Mouse (Mus musculus): Measurements from ENCODE around the gene Rffl.

Gene Rffl

GRCm38 (mm10) chr11:82870173-82871030 lies 608 bp downstream of the Rffl start:
- no peak for DNase-seq

GRCm38 (mm10) chr11:82869506-82870172 lies 1.4 kb downstream of the Rffl start:
- DNase-seq: peak; percentile 17

GRCm38 (mm10) chr11:82867956-82868355 lies 3.1 kb downstream of the Rffl start:
- no peak for DNase-seq

- DNase-seq: no peak
Measured at GRCm38 (mm10) chr11:82866850-82867564, 4.0 kb downstream of the Rffl start.

- DNase-seq: no peak
Measured at GRCm38 (mm10) chr11:82865957-82866356, 5.1 kb downstream of the Rffl start.

GRCm38 (mm10) chr11:82863488-82863931 lies 7.5 kb downstream of the Rffl start:
- no peak for DNase-seq

GRCm38 (mm10) chr11:82863059-82863458 lies 8.0 kb downstream of the Rffl start:
- DNase-seq: no peak

GRCm38 (mm10) chr11:82862638-82863037 lies 8.4 kb downstream of the Rffl start:
- DNase-seq: no peak

- no peak for DNase-seq
Measured at GRCm38 (mm10) chr11:82861558-82861957, 9.5 kb downstream of the Rffl start.

GRCm38 (mm10) chr11:82860759-82861158 lies 10.3 kb downstream of the Rffl start:
- DNase-seq: no peak

GRCm38 (mm10) chr11:82857307-82857848 lies 13.6 kb downstream of the Rffl start:
- DNase-seq: no peak

- no peak for DNase-seq
Measured at GRCm38 (mm10) chr11:82856032-82856431, 15.0 kb downstream of the Rffl start.

GRCm38 (mm10) chr11:82855327-82855973 lies 15.6 kb downstream of the Rffl start:
- no peak for DNase-seq

- no peak for DNase-seq
Measured at GRCm38 (mm10) chr11:82854111-82854510, 16.9 kb downstream of the Rffl start.

GRCm38 (mm10) chr11:82852958-82853357 lies 18.1 kb downstream of the Rffl start:
- no peak for DNase-seq

- DNase-seq: no peak
Measured at GRCm38 (mm10) chr11:82852540-82852939, 18.5 kb downstream of the Rffl start.

- DNase-seq: no peak
Measured at GRCm38 (mm10) chr11:82852115-82852514, 18.9 kb downstream of the Rffl start.

GRCm38 (mm10) chr11:82850259-82850658 lies 20.8 kb downstream of the Rffl start:
- DNase-seq: no peak

GRCm38 (mm10) chr11:82847571-82848000 lies 23.4 kb downstream of the Rffl start:
- DNase-seq: no peak

GRCm38 (mm10) chr11:82846938-82847337 lies 24.1 kb downstream of the Rffl start:
- DNase-seq: no peak

- DNase-seq: no peak
Measured at GRCm38 (mm10) chr11:82846079-82846436, 25.0 kb downstream of the Rffl start.

- no peak for DNase-seq
Measured at GRCm38 (mm10) chr11:82845415-82846078, 25.5 kb downstream of the Rffl start.
